Mouse (Mus musculus) kidney, adult 2 months (tissue): ENCODE results near the gene Dnali1.

Experiments
- CTCF ChIP-seq: fragments of 200-500 bp; conservative IDR thresholded peaks from 2 replicates; pipeline ENCODE4 v1.5.1; 2011; ENCODE audit warnings: low read depth, mild to moderate bottlenecking, control low read depth, low read length, moderate library complexity, mixed read lengths; ENCODE audit not compliant: insufficient read depth, insufficient read length
- POLR2A ChIP-seq: fragments of 200-500 bp; IDR thresholded peaks from one replicate; pipeline ENCODE4 v1.6.1; 2011; ENCODE audit warnings: low read depth, low read length, control low read depth

DNA sequence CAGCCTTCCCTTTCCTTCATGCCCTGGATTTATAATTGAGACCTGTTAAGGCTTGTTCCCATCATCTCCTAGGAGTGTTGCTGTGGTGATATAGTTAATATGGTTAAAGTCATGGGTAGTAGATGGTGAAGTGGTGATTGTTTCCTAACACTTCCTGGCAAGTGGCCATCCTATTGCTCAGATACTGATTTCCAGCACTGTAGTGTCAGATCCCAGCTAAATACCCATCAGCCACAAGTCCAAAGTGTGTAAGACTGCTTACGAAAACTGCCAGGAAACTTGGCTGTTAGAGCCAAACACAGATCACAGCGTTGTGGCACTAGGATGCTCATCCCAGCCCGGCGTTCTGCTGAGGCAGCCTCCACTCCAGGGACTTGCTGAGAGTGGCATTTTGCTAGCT lies 31.2 kb downstream of the Dnali1 start:
- TF ChIP-seq CTCF (no peak), POLR2A (no peak)
